Mouse (Mus musculus) midbrain, embryonic 14.5 days (tissue): ENCODE measurements at regions not wholly inside any gene's neighbourhood (a gene's known extent, or its start where the extent isn't known, plus 50 kb on each side); places are given as distances from the start of the nearest gene placed in this dataset.

Source experiments
- ATAC-seq: fragments of 200-750 bp; cut with Nextera tagmentation; 2 replicates; pipeline ENCODE4 v1.8.0; 2017; ENCODE audit warnings: moderate number of reproducible peaks, moderate library complexity; ENCODE audit not compliant: low FRiP score, low TSS enrichment
- DNase-seq: peaks from one replicate; pipeline ENCODE4 v3.0.0-alpha.2; 2015
- H3K27ac ChIP-seq: fragments of 300-500 bp; sonication (generic); replicated peaks from 2 replicates; pipeline ENCODE4 v1.5.1; 2014; ENCODE audit warnings: mild to moderate bottlenecking, low read depth, low read length, moderate library complexity
- H3K27me3 ChIP-seq: fragments of 300-500 bp; sonication (generic); 2 replicates; pipeline ENCODE4 v1.6.1; 2014; ENCODE audit warnings: low read length, control low read depth, mixed read lengths; ENCODE audit not compliant: control insufficient read depth, insufficient read depth
- H3K36me3 ChIP-seq: fragments of 300-500 bp; sonication (generic); 2 replicates; pipeline ENCODE4 v1.6.1; 2014; ENCODE audit warnings: low read length, control low read depth; ENCODE audit not compliant: control insufficient read depth, insufficient read depth
- H3K4me1 ChIP-seq: fragments of 300-500 bp; sonication (generic); 2 replicates; pipeline ENCODE4 v1.6.1; 2014; ENCODE audit warnings: mild to moderate bottlenecking, antibody characterized with exemption, low read length, control low read depth; ENCODE audit not compliant: control insufficient read depth, insufficient read depth
- H3K4me2 ChIP-seq: fragments of 300-500 bp; sonication (generic); 2 replicates; pipeline ENCODE4 v1.6.1; 2014; ENCODE audit warnings: mild to moderate bottlenecking, low read length, moderate library complexity
- H3K4me3 ChIP-seq: fragments of 300-500 bp; sonication (generic); replicated peaks from 2 replicates; pipeline ENCODE4 v1.5.1; 2014; ENCODE audit warnings: low read depth, low read length
- H3K9ac ChIP-seq: fragments of 300-500 bp; sonication (generic); replicated peaks from 2 replicates; pipeline ENCODE4 v1.6.1; 2014; ENCODE audit warnings: mild to moderate bottlenecking, low read length, moderate library complexity
- H3K9me3 ChIP-seq: fragments of 300-500 bp; sonication (generic); 2 replicates; pipeline ENCODE4 v1.6.1; 2016; ENCODE audit warnings: low read length, control low read depth, mixed read lengths; ENCODE audit not compliant: control insufficient read depth
- WGBS: fragments of 180-500 bp; shearing (Covaris S2); extraction: QIAGEN DNeasy Blood & Tissue Kit; methylation state at CpG from one replicate; pipeline ENCODE4 v1.1.7; 2014; 5-methylcytosine and 5-hydroxymethylcytosine counted together

- Histone ChIP-seq H3K27me3 (no peaks in the 10 kb centered on the region), H3K4me3 (no peak overlapping the region), H3K4me1 (no peaks in the 10 kb centered on the region), H3K36me3 (no peaks in the 10 kb centered on the region), H3K4me2 (no peak overlapping the region), H3K9me3 (no peaks in the 10 kb centered on the region), H3K27ac (no peak overlapping the region), H3K9ac (no peak overlapping the region)
- WGBS = 79% methylated on average over 1 of the region's 1 CpGs
- ATAC-seq (no peak), DNase-seq (no peak)
Observed at GRCm38 (mm10) chr11:57432299-57432698, 86.1 kb downstream of the Fam114a2 start.

- Histone ChIP-seq H3K4me2 (no peak overlapping the region), H3K36me3 (no peaks in the 10 kb centered on the region), H3K4me3 (no peak overlapping the region), H3K27ac (no peak overlapping the region), H3K9me3 (no peaks in the 10 kb centered on the region), H3K27me3 (no peaks in the 10 kb centered on the region), H3K9ac (no peak overlapping the region), H3K4me1 (no peaks in the 10 kb centered on the region)
- no peak for ATAC-seq
- DNase-seq = no peak
Observed at GRCm38 (mm10) chr11:57431886-57432285, 86.5 kb downstream of the Fam114a2 start.

- DNase-seq = peak; percentile 35
- Histone ChIP-seq H3K4me1 (no peaks in the 10 kb centered on the region), H3K27me3 (no peaks in the 10 kb centered on the region), H3K4me2 (no peak overlapping the region), H3K9me3 (no peaks in the 10 kb centered on the region), H3K9ac (no peak overlapping the region), H3K36me3 (no peaks in the 10 kb centered on the region), H3K27ac (no peak overlapping the region), H3K4me3 (no peak overlapping the region)
- ATAC-seq = no peak
- WGBS = 55% methylated on average over 12 of the region's 12 CpGs
Observed at GRCm38 (mm10) chr11:57426046-57426805, 92.2 kb downstream of the Fam114a2 start.

- no peak overlapping the region for H3K4me3 ChIP-seq
- no peak overlapping the region for H3K9ac ChIP-seq
- H3K27me3 ChIP-seq = no peaks in the 10 kb centered on the region
- no peak overlapping the region for H3K4me2 ChIP-seq
- 0 out of 2 replicates have a peak, but pooled peaks cover 3% of the 10 kb centered on the region for H3K9me3 ChIP-seq
- H3K27ac ChIP-seq = no peak overlapping the region
- WGBS = 82% methylated on average over 6 of the region's 6 CpGs
- no peak for DNase-seq
- H3K4me1 ChIP-seq = 0 out of 2 replicates have a peak, but pooled peaks cover 8% of the 10 kb centered on the region
- no peak for ATAC-seq
- H3K36me3 ChIP-seq = no peaks in the 10 kb centered on the region
Observed at GRCm38 (mm10) chr11:57419416-57419815, 99.0 kb downstream of the Fam114a2 start.

GRCm38 (mm10) chr11:57416011-57416410 is 102.4 kb downstream of the Fam114a2 start:
- Histone ChIP-seq H3K27ac (peak overlapping the region; percentile 67), H3K9ac (no peak overlapping the region), H3K4me1 (peaks cover 12% of the 10 kb centered on the region; the same call in 1 of the 2 replicates), H3K4me3 (no peak overlapping the region), H3K4me2 (no peak overlapping the region), H3K9me3 (0 out of 2 replicates have a peak, but pooled peaks cover 3% of the 10 kb centered on the region), H3K27me3 (no peaks in the 10 kb centered on the region), H3K36me3 (no peaks in the 10 kb centered on the region)
- WGBS = 89% methylated on average over 11 of the region's 11 CpGs
- no peak for DNase-seq
- ATAC-seq = no peak

GRCm38 (mm10) chr11:57415167-57415566 is 103.2 kb downstream of the Fam114a2 start:
- no peak overlapping the region for H3K4me3 ChIP-seq
- H3K4me2 ChIP-seq = no peak overlapping the region
- WGBS = 29% methylated on average over 5 of the region's 5 CpGs
- H3K27me3 ChIP-seq = no peaks in the 10 kb centered on the region
- peak overlapping the region; percentile 67 for H3K27ac ChIP-seq
- H3K36me3 ChIP-seq = no peaks in the 10 kb centered on the region
- DNase-seq = peak; percentile 49
- no peak overlapping the region for H3K9ac ChIP-seq
- H3K9me3 ChIP-seq = 0 out of 2 replicates have a peak, but pooled peaks cover 3% of the 10 kb centered on the region
- H3K4me1 ChIP-seq = peaks cover 12% of the 10 kb centered on the region; the same call in 1 of the 2 replicates
- no peak for ATAC-seq

- Histone ChIP-seq H3K4me3 (no peak overlapping the region), H3K36me3 (no peaks in the 10 kb centered on the region), H3K4me1 (peaks cover 12% of the 10 kb centered on the region; the same call in 1 of the 2 replicates), H3K9me3 (0 out of 2 replicates have a peak, but pooled peaks cover 3% of the 10 kb centered on the region), H3K9ac (no peak overlapping the region), H3K4me2 (no peak overlapping the region), H3K27ac (peak overlapping the region; percentile 67), H3K27me3 (no peaks in the 10 kb centered on the region)
- 38% methylated on average over 7 of the region's 7 CpGs for WGBS
- ATAC-seq (peak; percentile 78; the same call in 1 of the 2 replicates), DNase-seq (peak; percentile 76)
Observed at GRCm38 (mm10) chr11:57414697-57415096, 103.7 kb downstream of the Fam114a2 start.

GRCm38 (mm10) chr11:57413271-57413670 is 105.1 kb downstream of the Fam114a2 start:
- H3K9me3 ChIP-seq = 0 out of 2 replicates have a peak, but pooled peaks cover 1% of the 10 kb centered on the region
- H3K4me1 ChIP-seq = peaks cover 12% of the 10 kb centered on the region; the same call in 1 of the 2 replicates
- H3K9ac ChIP-seq = no peak overlapping the region
- DNase-seq = no peak
- WGBS = 67% methylated on average over 4 of the region's 4 CpGs
- no peak for ATAC-seq
- no peaks in the 10 kb centered on the region for H3K27me3 ChIP-seq
- no peaks in the 10 kb centered on the region for H3K36me3 ChIP-seq
- no peak overlapping the region for H3K4me2 ChIP-seq
- H3K4me3 ChIP-seq = no peak overlapping the region
- H3K27ac ChIP-seq = no peak overlapping the region

- no peak overlapping the region for H3K4me3 ChIP-seq
- no peaks in the 10 kb centered on the region for H3K27me3 ChIP-seq
- H3K4me2 ChIP-seq = no peak overlapping the region
- no peak overlapping the region for H3K27ac ChIP-seq
- DNase-seq (no peak), ATAC-seq (no peak)
- WGBS = 75% methylated on average over 4 of the region's 4 CpGs
- no peaks in the 10 kb centered on the region for H3K36me3 ChIP-seq
- peaks cover 12% of the 10 kb centered on the region; the same call in 1 of the 2 replicates for H3K4me1 ChIP-seq
- no peak overlapping the region for H3K9ac ChIP-seq
- H3K9me3 ChIP-seq = no peaks in the 10 kb centered on the region
Observed at GRCm38 (mm10) chr11:57412766-57413165, 105.7 kb downstream of the Fam114a2 start.
